Mouse (Mus musculus): ENCODE measurements around the gene Tbx1.

Tbx1 gene

DNA sequence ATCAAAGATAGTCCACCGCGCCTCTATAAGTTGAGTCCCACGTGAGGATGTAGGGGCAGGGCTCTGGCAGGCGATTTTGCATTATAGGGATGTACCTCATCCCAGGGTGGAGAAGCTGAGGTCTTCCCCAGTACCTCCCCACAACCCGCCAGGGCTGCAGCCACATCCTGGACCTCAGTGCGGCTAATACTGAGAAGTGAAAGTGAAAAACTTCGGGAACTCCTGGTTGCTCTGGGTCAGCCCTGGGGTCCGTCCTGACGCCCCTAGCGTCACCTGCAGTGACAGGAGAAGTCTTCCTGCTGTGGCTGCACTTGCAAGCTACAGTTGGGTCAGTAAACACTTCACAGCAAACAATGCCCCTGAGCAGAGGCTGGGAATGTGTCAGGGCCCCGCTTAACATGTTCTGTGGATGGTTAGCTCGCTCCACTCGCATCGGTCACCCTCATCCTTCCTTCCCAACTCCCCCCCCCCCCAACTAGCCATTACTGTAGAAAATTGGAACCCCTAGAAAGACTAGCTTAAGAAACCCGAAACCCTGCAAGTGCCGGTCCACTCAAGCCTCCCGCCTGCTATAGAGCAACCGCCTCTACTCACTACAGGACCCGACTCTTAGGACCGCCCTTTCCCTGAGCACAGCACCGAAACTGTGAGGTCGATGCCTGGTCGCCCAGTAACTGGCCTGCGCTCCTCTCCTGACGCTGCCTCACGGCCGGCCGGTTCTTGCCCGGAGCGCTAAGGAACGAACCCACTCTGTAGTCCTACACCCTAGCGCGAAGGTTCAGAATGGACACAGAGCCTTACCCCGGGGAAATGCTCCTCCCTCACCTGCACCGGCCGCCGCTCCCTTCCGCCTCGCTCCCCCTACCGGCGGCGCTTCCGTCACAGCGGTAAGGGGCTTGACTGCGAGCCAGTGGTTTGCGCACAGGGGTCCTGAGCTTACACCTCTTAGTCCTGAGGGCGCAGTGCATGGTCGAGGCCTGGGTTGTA lies at the start of gene Tbx1:
Gene Tbx1 (minus strand): TSS at position 868 of the 987 bp plus-strand sequence.
- DNase-seq (ENCODE audit: low spot score) = no peak

DNA sequence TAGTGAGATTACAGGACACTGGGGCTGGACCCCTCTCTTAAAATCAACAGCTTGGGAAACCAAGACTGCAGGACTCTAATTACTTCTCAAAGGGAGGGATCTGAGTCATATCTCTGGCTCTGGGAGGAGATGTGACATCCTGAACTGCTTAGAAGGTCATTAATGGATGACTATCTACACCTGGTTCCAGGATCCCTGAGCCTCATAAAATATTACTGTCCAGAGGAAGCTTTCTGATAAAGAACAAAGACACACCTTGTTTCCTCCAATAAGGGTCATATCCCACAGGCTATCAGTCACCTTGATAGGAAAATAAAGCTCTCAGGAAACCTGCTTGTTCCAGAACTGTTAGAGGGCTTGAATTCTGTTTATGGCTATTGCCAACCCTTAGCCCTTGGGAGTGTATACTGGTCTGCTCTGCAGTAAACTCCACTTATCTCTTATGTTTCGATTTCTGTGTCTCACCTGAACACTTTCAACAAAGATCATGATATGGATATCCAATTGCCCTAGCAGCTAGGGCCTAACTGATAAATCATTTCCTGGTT lies 49.0 kb upstream of the Tbx1 start:
- DNase-seq (ENCODE audit: low spot score) = no peak

DNA sequence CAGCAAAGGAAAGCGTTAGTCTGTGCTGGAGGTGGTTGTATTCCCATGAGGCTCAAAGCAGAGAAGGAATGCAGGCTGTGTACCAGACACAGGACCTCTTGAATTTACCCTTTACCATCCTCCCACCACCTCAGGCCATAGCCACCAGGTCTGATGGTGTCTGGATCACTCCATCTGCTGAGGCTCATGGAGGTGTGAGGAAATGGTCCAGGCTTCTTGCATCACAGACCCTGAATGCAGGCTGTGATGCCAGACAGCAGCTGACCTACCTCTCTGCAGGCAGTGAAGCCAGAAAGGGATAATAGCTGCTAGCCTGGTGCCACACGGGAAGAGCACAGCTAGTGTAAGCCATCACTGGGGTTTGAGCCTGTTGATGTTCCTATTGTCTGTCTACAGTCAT lies 47.9 kb upstream of the Tbx1 start:
- DNase-seq (ENCODE audit: low spot score) = no peak

DNA sequence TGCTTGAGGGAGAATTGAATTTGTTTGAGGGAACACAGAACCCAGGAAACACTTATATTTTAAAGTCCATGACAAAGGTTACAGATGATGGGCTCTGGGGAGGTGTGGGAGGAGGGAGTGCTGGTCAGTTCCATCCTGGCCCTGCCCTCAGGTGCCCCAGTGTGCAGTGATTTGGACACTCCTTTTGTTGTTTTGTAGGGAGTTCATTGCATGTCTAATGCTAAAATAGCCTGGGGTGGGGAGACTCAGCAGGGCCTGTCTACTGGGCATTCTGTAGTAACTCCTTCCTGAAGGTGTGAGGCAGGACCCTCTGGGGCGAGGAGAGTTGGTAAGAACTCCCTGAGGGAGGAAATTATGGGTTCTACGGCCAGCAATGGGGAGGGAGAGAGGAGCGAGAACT lies 46.3 kb upstream of the Tbx1 start:
- no peak for DNase-seq (ENCODE audit: low spot score)

DNA sequence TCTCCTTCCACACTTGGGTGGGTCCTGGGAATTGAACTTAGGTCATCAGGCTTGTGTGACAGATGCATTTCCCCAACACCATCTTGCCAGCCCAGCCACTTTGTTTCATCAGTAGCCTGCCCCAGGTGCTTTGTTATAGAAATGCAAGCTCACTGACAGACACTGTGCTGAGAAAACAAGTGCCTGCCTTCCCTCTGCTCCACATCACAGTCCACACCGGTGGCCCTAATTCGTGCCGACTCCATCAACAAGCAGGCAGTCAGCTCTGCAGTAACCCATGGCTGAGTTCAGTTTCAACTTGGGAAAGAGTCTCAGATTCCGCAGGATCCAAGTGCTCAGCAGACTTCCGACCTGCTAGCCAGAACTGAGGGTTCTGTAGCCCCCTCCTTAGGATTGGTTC lies 45.9 kb upstream of the Tbx1 start:
- DNase-seq (ENCODE audit: low spot score) = no peak

DNA sequence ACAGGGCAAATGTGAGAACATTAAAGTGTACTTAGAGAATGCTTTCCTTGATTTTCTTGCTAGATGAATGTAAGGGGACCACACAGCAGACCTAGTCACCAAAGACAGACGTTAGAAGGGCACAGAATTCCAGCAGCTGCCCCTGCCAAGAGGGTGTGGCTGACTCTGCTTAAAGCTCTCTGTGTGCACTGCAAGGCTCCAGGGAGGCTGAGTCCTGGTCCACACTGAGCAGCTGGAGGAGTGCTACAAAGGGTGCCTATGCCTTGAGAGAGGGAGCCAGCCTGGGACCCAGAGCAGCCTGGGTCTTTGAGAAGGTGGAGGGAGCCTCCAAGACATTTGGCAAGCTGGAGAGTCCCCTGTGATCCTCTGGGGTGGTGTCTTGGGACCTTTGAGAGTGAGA lies 42.9 kb upstream of the Tbx1 start:
- DNase-seq (ENCODE audit: low spot score) = no peak

DNA sequence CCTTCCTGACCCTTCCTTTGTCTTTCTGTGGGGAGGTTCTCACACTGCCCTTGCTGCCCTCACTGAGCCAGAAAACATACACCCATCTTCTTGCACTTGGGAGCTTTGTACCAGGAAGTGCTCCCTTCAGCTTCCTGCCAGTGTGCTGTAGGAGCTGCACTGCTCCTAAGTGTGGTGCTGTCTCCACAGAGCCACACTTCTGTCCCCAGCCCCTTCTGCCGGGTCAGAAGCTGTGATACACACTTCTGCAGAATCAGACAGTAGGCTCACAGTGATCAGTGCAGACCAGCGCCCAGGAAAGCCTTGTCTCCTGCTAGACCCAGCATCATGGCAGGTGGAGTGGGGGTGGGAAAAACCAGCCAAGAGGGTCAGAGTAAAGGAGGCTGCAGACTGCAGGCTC lies 42.3 kb upstream of the Tbx1 start:
- no peak for DNase-seq (ENCODE audit: low spot score)

DNA sequence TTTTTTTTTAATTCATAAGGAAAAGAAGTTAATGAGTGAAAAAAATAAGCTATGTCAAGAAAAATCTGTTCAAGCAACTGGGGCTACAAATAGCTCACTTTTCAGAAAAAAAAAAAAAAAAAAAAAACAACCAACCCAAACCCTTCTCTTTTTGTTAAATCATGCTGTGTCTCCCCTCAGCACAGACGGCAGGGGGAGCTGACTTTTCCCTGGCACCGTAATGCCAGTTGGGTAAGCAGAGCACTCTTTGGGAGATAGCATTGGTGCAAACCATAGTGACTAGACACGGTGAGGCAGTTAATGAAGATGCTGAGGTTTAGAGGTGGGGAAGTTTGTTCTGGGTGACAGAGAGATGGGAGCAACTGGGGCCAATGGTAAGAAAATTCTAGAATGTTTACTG lies 41.6 kb upstream of the Tbx1 start:
- DNase-seq (ENCODE audit: low spot score) = peak; percentile 59

DNA sequence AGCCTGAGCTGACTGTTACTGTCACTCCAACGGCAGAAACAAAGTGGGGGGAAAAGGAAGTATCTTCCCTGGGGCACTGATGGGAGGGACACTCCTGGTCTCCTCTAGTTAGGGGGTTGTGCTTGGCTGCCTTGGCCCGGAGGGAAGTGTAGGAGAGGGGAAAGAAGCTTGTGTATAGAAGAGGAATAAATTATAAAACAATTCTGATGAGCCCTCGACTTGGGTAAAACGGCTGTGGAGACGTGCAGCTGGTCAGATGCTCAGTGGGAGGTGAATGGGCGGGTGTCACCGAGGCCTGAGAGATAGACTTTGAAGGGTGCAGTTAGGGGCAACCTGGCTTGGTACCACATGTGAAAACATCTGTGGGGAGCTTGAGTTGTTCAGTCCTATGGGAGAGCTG lies 40.7 kb upstream of the Tbx1 start:
- DNase-seq (ENCODE audit: low spot score) = no peak

DNA sequence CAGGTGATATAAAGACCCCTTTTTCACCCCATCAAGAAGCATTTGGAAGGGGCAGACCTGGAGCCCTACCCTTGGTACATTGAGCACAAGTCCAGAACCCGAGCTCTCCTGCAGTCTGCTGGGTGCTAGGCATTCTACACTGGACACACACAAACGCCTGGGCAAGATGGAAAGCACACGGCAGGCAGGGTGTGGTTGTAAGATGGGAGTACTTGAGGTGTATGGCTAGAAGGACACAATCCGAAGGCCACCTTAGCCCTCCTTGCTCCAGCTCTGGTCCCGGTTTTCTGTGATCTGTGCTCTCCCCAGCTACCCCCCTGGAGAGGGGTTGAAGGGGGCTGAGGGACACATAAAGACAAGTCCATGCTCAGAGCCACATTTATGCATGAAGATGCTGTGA lies 39.8 kb upstream of the Tbx1 start:
- DNase-seq (ENCODE audit: low spot score) = no peak

DNA sequence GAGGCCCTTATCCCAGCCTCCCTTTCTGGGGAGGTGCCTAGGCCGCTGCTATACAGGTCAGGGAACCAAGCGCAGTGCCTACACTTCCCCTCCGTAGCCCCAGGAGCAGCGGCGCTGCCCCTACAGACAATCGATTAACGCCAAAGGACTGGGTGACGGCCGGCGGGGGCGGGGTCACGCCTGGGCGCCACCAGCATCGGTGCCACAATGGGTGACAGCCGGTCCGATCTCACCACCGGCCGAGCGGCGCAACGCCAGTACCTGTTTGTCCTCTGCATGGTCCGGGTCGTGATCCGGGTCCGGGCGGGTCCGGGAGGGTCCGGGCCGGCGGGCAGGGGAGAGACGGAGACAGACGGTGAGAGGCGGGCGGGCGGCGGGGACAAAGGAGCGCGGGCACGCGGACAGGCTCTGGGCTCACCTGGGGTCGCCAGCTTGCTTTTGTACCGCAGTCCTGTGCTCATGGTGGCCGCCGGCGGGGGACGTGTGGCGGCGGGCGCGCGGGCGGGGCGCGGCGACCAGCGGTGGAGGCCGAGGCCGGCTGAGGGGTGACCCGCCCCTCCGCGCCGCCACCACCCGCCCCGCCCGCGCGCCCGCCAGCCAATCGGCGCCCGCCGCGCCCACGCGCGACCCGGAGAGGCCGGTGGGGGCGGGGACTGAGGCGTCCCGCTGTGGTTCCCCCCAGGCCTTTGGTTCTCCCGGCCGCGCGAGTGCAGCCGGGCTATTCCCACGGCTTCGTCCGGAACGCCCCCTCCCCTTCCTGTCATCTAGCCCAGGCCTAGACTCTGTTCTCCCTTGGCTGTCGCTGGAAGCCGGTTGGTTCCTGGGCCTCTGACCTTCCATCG lies 39.1 kb upstream of the Tbx1 start, which contains the start of gene Sept5:
Gene Sept5 (minus strand): TSS at position 565 of the 842 bp plus-strand sequence.
- DNase-seq (ENCODE audit: low spot score) = peak; percentile 54

DNA sequence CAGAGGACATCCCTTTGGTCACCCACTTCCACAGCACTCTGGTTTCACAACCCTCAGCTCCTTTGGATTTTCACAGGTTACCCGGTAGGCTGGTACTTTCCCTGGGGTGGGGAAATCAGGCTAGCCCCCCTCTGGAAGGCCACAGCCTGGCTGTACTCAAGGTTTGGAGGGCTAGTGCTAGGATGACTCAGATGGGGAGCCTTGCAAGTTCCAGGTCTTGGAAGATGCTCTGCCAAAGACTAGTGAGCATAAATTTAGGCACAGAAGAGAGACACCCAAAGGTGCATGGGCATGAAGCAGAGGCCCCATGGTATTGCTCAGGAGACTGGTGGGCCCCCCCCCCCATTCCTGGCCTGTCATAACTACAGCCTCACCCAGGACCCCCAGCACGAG lies 38.5 kb upstream of the Tbx1 start:
- DNase-seq (ENCODE audit: low spot score) = no peak

DNA sequence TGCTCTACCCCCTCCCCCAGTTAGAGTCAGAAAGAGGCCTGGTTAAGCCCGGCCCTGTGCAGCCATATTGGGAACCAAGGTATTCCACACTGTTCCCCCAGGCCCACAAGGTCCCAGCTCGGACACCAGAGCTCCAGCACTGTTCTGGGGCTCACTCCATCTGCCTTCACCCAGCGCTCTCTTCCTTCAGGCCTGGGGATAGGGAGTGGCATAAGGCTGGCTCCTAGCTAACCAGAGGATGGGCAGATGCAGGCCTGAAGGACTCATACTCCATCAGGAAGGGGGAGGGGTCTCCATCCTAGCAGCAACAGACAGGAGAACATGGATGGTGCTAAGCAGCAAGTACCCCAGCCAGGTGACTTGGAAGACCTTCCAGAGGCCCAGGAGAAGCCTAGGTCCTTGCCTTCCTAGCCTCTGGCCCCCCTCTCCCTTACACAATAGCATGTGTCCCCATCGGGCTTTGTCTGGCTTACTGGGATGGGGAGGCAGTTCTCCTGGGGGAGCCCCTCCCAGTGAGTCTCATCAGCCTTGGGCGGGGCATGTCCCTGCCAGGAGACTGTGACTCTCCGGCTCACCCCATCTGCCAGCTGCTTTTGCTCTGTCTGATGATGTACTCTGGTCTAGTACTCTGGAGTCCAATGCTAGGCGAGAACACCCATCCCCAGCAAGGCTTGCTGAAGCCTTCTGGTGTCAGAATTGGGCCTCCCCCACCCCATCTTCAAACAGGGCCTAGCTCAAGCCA lies 37.9 kb upstream of the Tbx1 start:
- DNase-seq (ENCODE audit: low spot score) = peak; percentile 29

DNA sequence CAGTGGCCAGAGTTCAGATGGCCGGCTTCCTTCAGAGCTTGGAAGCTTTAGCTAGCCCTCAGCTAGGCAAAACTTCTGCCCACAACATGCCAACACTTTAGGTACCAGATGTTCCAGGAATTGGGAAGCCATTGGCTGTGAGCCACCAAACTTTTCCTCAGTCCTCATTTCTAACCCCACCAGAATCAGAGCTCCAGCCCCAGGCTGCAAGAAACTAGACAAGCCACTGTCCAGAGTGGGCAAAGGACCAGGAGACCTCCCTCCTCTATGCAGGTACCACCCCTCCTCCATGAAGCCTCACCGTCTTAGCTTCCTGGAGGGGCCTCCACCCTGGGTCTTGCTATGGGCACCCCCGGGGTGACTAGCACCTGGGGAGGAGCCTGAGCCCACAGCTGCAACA lies 36.7 kb upstream of the Tbx1 start:
- DNase-seq (ENCODE audit: low spot score) = no peak

DNA sequence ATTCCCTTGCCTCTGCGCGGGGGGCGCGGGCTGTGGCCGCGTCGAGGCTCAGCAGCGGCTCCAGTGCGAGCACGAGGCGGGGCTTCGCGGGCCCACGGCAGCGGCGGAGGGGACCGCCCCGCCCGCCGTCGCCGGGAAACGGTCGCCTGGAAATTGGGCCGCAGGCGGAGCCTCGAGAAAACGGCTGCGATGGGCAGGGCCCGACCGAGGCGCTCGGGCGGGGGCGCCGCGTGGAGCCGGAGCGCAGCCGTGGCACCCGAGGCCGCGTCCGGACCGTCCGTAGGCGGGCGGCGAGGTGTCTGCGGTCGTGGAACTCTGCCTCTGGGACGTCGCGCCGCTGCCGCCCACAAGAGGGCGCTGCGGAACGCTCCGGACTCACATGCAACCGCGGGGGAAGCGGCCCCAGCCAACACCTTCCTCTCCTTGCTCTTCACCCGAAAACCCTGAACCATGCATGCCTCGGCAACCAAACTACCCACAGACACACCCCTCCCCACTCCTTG lies 36.0 kb upstream of the Tbx1 start, which contains the start of gene Gm49601:
Gene Gm49601 (minus strand): TSS at position 52 of the 503 bp plus-strand sequence.
- DNase-seq (ENCODE audit: low spot score) = no peak

DNA sequence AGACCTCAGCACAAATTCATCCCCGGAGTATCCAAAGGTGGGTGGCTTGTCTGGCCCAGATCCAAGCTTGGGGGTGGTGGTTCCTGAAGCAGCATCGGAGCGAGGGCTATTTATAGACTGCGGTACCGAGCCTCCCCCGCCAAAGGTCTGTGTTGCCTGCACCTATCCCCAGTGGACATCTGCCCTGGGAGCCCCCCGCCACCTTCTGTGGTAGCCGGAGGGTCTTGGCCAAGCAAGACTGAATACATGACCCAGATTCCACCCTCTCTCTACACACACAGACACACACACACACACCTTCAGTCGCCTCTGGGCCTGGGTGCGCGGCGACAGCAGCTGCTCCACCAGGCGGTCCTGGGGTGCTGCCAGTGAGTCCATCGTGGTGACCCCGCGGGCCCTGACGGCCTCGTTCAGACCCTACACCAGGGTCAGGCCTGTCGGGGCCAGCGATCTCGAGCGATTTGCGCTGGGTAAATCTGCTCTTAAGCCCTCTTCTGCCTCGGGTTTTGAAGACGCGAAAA lies 35.4 kb upstream of the Tbx1 start:
- no peak for DNase-seq (ENCODE audit: low spot score)

DNA sequence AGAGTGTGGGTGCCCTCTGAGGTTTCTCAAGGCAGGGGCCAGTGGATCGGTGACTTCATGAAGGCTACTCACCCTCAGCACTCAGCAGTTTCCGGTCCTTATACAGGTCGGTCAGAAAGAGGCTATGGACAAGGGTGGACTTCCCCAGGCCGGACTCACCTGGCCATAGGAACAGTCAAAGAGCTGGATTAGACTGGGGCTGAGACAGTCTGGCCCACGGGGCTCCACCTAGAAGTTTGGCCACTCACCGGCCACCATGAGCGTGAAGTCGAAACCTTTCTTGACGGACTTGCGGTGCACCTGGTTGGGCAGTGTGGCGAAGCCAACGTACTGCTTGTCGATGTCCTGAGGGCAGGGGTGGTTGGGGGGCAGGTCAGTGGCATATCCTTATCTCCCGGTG lies 34.6 kb upstream of the Tbx1 start:
- DNase-seq (ENCODE audit: low spot score) = no peak

DNA sequence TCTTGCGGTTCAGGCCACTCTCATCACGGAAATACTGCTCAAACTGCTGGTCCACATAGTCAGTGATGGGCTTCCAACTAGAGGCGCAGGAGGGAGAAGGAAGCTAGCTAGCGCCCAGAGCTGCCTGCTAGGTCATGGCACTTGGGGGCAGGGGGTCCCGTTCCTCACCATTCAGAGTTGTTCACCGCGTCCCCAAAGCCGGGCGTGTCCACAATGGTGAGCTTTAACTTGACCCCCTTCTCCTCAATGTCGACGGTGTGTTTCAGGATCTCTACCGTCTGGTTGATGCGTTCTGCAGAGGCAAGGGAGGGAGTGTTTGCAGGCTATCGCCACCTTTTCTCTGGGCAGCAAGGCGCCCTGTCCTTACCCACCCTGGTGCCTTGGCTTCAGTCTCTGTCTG lies 34.2 kb upstream of the Tbx1 start:
- no peak for DNase-seq (ENCODE audit: low spot score)

DNA sequence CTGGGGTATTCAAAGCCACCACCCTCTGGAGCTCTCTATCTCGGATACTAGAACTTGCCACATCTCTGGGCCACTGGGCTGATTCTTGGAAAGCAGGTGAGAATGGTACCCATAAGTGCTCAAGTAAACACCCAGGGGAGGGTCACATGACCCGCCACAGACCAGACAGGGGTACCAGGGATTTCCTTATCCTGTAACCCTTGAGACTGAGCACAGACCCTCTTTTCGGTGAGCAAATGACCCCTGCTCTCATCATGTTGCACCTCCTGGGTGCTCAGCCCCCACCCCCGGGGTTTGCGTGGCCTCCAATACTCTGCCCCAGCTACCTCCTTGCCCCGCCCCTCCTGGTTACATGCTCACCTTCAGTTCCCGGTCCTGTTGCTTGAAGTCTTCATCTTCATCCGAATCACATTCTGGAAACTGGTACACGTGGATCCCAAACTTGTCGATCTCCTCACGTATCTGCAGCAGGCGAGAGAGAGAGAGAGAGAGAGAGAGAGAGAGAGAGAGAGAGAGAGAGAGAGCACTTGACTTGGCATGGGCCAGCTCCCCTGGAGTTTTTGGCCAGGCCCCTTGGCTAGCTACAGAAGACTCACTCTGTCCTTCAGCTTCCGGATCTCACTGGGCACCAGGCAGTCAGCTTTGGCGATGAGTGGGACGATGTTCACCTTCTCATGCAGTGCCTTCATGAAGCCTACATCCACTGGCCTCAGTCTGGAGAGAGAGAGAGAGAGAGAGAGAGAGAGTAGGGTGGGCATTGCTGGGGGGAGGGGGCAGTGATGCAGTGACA lies 33.5 kb upstream of the Tbx1 start:
- DNase-seq (ENCODE audit: low spot score) = no peak

DNA sequence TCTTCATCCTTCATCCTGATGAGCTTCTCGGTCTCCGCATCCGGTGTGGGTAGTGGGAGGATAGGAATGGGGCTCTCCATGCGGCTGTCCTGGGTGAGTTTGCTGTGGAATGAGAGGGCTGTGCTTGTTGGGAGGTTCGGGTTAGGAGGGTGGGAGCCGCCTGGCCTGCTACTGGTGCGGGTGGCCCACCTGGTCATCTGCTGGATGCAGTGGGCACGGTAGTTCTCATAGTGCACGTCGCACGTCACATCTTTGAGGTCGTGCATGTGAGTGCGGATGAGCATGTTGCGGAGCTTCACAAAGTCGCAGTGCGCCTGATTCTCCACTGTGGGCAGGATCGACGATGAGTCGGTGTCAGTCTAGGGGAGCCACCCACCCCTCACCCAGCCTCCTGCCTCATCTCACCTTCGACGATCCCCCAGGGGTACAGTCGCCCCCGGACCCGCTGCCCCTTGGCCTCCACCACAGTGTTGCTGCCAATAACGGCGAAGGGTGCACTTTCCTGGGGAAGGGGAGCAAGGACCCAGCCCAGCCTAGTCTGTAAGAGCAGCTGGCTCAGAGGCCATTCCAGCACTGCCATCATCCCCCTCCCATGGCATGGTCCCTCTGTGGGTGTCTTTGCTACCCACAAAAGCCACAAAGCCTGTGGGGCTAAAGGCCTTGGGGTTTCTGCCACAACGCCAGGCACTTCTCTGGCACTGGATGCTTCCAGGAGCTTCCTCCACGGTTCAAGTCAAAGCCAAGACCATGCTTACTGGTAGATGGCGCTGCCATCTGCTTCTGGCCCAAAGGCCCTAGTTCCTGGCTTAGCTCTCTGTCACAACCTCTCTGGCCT lies 32.7 kb upstream of the Tbx1 start:
- no peak for DNase-seq (ENCODE audit: low spot score)

Data from adipocyte (in vitro differentiated cells).